Mouse (Mus musculus) hematopoietic stem cell, adult 5-6 weeks (primary cell): ENCODE results near the gene Pum2. TPM values are rescaled to one million over a fixed set of nuclear protein-coding genes. Genes with fewer than 3 reads are reported as not detected.

Experiments used
- total RNA-seq: library from RNA; stranded (forward); fragments of 172-1452, 232-1000 nt; gene quantifications from 2 replicates; pipeline ENCODE4 v1.2.3, GENCODE M21; 2017

Pum2 gene
- total RNA-seq, 1 experiment from 2014 or later: 173 TPM

Other genes starting within 250 kb of the Pum2 start
- gene Rhob, start 174.1 kb upstream of the Pum2 start, total RNA-seq: 66.2 and 68.6 TPM in 2 replicates
- not detected in 2 replicates for gene Slc7a15, start 75.1 kb upstream of the Pum2 start, total RNA-seq
- 13.6 and 23.5 TPM in 2 replicates for gene Sdc1, start 97.2 kb downstream of the Pum2 start, total RNA-seq
- 191 and 266 TPM in 2 replicates for gene Laptm4a, start 247.5 kb downstream of the Pum2 start, total RNA-seq